Comparison of ENCODE assay signal across 1 mouse cellular context in the genomic region with DNA sequence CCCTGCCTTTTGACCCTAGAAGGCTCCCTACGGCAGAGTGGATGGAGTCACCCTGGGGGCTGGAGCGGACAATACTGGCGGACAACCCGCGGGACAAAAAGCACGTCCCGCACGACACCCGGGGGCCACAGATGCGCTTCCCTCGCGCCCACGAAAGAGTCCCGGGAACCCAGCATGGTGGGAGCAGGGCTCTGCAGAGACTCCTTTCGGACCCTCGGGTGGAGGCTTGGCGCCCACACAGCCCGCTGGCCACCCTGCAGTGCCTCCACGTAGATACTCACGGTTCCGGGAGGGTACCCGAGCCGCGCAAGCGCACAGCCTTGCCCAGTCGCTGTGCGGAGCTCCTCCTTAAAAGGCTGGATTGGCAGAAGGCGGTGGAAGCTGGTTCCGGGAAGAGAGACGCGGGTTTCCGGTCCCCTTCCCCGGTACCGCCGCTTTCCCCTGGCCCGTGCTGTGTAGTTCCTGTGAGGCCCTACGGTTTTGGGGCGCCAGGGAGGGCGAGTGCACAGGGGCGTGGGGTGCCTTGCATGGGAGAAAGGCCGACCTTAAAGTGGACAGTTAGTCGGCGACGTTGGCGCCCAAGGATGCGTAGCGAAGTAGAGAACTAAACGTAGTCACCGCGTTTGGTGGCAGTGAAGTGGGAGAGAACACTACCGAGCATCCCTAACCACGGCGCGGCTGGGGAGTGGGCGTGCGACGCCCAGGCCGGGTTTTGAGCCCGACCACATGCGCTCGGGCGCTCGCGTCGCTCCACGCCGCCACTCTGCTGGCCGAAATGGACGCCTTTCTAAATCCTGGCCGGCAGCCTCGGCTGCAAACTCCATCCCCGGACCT.
A peak's percentile ranks its signal among the peaks of the same experiment; 100 is the strongest.
TF ChIP-seq lines count a peak whose summit lies in the region.

A gene (minus strand): TSS at position 362 of the 834 bp plus-strand sequence.

TF ChIP-seq in CH12.LX, 34 proteins besides CTCF, POLR2A, EP300 and RAD21 (continued from another document):
- TF ChIP-seq KAT2A (IDR thresholded peaks at IDR 0.05; ENCODE audit: insufficient replicate concordance, low read length) (peak; percentile 64; the same call in 1 of the 2 replicates), MAZ (IDR thresholded peaks at IDR 0.05; ENCODE audit: low read depth, low read length) (0 out of 2 replicates have a peak, but pooled peaks have one; percentile 22), SMC3 (IDR thresholded peaks at IDR 0.05; ENCODE audit: low read depth, low read length) (no peak), MXI1 (IDR thresholded peaks at IDR 0.05; ENCODE audit: low read depth, low read length) (peak; percentile 43; the same call in 1 of the 2 replicates), IRF4 (IDR thresholded peaks at IDR 0.05; ENCODE audit: low read depth, low read length) (no peak; the same call in none of the 2 replicates), JUN (IDR thresholded peaks at IDR 0.05; ENCODE audit: insufficient read depth, low read depth, low read length) (no peak), HCFC1 (IDR thresholded peaks at IDR 0.05; ENCODE audit: low read depth, low read length) (peak; percentile 78), NRF1 (IDR thresholded peaks at IDR 0.05; ENCODE audit: low read depth, low read length) (peak; percentile 94), BHLHE40 (IDR thresholded peaks at IDR 0.05; ENCODE audit: low read depth, low read length) (peak; percentile 51), TCF12 (IDR thresholded peaks at IDR 0.05; ENCODE audit: low read depth, low read length) (peak; percentile 68; the same call in 1 of the 2 replicates), ZKSCAN1 (IDR thresholded peaks at IDR 0.05; ENCODE audit: borderline replicate concordance, low read depth, low read length) (no peak), ELF1 (IDR thresholded peaks at IDR 0.05; ENCODE audit: low read depth, low read length) (peak; percentile 89), POLR2AphosphoS2 (IDR thresholded peaks at IDR 0.05; ENCODE audit: low read depth, low read length) (no peak; the same call in 1 of the 2 replicates), NELFE (IDR thresholded peaks at IDR 0.05; ENCODE audit: low read depth, low read length) (peak; percentile 92)
TF ChIP-seq in CH12.LX: peak in this region for 14.
